Mouse (Mus musculus): ENCODE results near the gene Spc24. TPM values are rescaled to one million over a fixed set of nuclear protein-coding genes. Genes with fewer than 3 reads are reported as not detected.

Gene Spc24
- total and polyA plus RNA-seq, 3 experiments = 61.5 to 126 (median 116) TPM

DNA sequence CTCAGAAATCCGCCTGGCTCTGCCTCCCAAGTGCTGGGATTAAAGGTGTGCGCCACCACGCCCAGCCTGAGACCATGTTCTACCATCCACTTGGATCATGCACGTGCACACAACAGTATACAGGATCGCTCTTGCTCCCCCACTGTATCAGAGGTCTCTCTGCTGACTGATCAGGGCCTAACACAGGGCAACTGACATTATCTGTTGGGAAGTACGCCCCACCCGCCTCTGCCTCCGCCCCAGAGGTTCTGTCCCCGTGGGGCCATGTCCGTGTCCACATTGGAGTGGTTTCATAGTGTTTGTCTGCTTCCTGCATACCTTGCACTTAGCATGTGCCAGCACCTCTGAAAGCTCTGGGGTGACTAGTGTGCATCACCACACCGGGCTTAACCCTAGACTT lies 18.6 kb downstream of the Spc24 start:
- Histone ChIP-seq H3K36me3 (replicated peaks) (peaks cover 95% of the 10 kb centered on the region), H3K4me1 (ENCODE audit: insufficient read depth, low read depth, low read length) (peaks cover 46% of the 10 kb centered on the region), H3K9me3 (replicated peaks) (no peaks in the 10 kb centered on the region), H3K27me3 (ENCODE audit: insufficient read depth, low read length) (no peaks in the 10 kb centered on the region), H3K4me3 (ENCODE audit: low read depth, low read length) (no peak overlapping the region)
- DNase-seq (ENCODE audit: low spot score) (no peak), ATAC-seq (ENCODE audit: extremely low read depth, insufficient number of reproducible peaks, low FRiP score, poor library complexity, severe bottlenecking) (no peak)
- TF ChIP-seq TAL1 (conservative IDR thresholded peaks at IDR 0.05; ENCODE audit: low read depth, low read length) (no peak), GATA1 (IDR thresholded peaks at IDR 0.05; ENCODE audit: borderline replicate concordance, low read length) (no peak), CTCF (IDR thresholded peaks at IDR 0.05; ENCODE audit: low read depth, low read length) (no peak), GATA2 (IDR thresholded peaks at IDR 0.05; ENCODE audit: borderline replicate concordance, low read depth, low read length) (no peak), POLR2AphosphoS5 (IDR thresholded peaks at IDR 0.05; ENCODE audit: insufficient replicate concordance, low read depth, low read length) (no peak)

DNA sequence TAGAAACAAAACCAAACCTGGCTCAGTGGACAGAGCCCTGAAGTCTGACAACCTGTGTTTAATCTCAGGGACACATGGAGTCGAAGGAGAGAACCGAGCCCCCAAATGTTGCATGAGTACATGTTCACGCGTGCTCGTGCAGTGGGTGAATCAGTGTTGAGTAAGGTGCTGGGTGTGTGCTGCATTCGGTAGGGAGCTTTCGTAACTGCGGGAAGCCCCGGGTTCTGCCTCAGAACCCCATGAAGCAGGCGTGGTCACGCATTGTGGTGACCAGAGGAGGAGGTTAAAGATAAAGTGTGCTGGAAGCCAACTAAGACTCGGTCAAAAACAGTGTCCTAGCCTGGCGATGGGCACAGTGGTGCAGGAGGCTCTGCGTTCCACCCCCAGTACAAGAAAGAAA lies 19.7 kb downstream of the Spc24 start:
- Histone ChIP-seq H3K4me1 (ENCODE audit: insufficient read depth, low read depth, low read length) (peaks cover 39% of the 10 kb centered on the region), H3K36me3 (replicated peaks) (peaks cover 94% of the 10 kb centered on the region), H3K9me3 (replicated peaks) (no peaks in the 10 kb centered on the region), H3K4me3 (ENCODE audit: low read depth, low read length) (no peak overlapping the region), H3K27me3 (ENCODE audit: insufficient read depth, low read length) (no peaks in the 10 kb centered on the region)
- no peak for ATAC-seq (ENCODE audit: extremely low read depth, insufficient number of reproducible peaks, low FRiP score, poor library complexity, severe bottlenecking)
- TF ChIP-seq TAL1 (conservative IDR thresholded peaks at IDR 0.05; ENCODE audit: low read depth, low read length) = no peak
- no peak for TF ChIP-seq CTCF (IDR thresholded peaks at IDR 0.05; ENCODE audit: low read depth, low read length)
- no peak for TF ChIP-seq POLR2AphosphoS5 (IDR thresholded peaks at IDR 0.05; ENCODE audit: insufficient replicate concordance, low read depth, low read length)
- no peak for TF ChIP-seq GATA1 (IDR thresholded peaks at IDR 0.05; ENCODE audit: borderline replicate concordance, low read length)
- TF ChIP-seq GATA2 (IDR thresholded peaks at IDR 0.05; ENCODE audit: borderline replicate concordance, low read depth, low read length) = no peak
- no peak for DNase-seq (ENCODE audit: low spot score)

DNA sequence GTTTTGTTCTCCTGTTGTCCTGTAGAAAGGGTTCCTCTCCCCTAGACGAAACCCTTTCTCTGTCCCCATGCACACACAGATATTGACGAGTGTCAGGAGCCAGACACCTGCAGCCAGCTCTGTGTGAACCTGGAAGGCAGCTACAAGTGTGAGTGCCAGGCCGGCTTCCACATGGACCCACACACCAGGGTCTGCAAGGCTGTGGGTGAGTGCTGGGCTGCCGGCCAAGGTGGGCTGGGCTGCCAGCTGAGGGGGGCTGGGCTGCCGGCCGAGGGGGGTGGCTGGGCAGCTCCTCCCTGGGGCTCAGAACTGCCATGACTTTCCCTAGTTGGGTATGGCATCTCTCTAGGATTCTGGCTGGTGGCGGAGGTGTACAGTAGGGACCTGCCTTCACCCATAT lies 21.3 kb downstream of the Spc24 start:
- ATAC-seq (ENCODE audit: extremely low read depth, insufficient number of reproducible peaks, low FRiP score, poor library complexity, severe bottlenecking) (no peak), DNase-seq (ENCODE audit: low spot score) (no peak)
- H3K4me1 ChIP-seq (ENCODE audit: insufficient read depth, low read depth, low read length) = peaks cover 36% of the 10 kb centered on the region
- no peaks in the 10 kb centered on the region for H3K27me3 ChIP-seq (ENCODE audit: insufficient read depth, low read length)
- TF ChIP-seq GATA2 (IDR thresholded peaks at IDR 0.05; ENCODE audit: borderline replicate concordance, low read depth, low read length) = no peak
- no peak for TF ChIP-seq TAL1 (conservative IDR thresholded peaks at IDR 0.05; ENCODE audit: low read depth, low read length)
- no peak for TF ChIP-seq POLR2AphosphoS5 (IDR thresholded peaks at IDR 0.05; ENCODE audit: insufficient replicate concordance, low read depth, low read length)
- TF ChIP-seq CTCF (IDR thresholded peaks at IDR 0.05; ENCODE audit: low read depth, low read length) = no peak
- no peak for TF ChIP-seq GATA1 (IDR thresholded peaks at IDR 0.05; ENCODE audit: borderline replicate concordance, low read length)
- H3K4me3 ChIP-seq (ENCODE audit: low read depth, low read length) = no peak overlapping the region
- no peaks in the 10 kb centered on the region for H3K9me3 ChIP-seq (replicated peaks)
- H3K36me3 ChIP-seq (replicated peaks) = peaks cover 94% of the 10 kb centered on the region

DNA sequence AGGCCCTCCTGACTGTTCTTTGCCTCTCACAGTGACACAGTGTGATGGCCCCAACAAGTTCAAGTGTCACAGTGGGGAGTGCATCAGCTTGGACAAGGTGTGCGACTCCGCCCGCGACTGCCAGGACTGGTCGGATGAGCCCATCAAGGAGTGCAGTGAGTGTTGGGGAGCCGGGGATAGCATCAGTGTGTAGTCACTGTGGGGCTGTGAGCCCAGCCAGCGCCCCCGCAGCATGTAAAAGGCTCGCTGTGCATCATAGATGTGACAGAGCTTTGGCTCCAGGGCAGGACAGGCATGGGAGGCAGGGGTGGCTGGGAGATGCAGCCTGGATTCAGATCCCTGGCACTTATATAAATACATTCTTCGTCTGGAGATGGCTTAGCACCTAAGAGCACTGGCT lies 22.9 kb downstream of the Spc24 start:
- no peak for ATAC-seq (ENCODE audit: extremely low read depth, insufficient number of reproducible peaks, low FRiP score, poor library complexity, severe bottlenecking)
- H3K36me3 ChIP-seq (replicated peaks) = peaks cover 97% of the 10 kb centered on the region
- no peak overlapping the region for H3K4me3 ChIP-seq (ENCODE audit: low read depth, low read length)
- H3K27me3 ChIP-seq (ENCODE audit: insufficient read depth, low read length) = no peaks in the 10 kb centered on the region
- no peak for TF ChIP-seq CTCF (IDR thresholded peaks at IDR 0.05; ENCODE audit: low read depth, low read length)
- no peak for TF ChIP-seq GATA1 (IDR thresholded peaks at IDR 0.05; ENCODE audit: borderline replicate concordance, low read length)
- TF ChIP-seq TAL1 (conservative IDR thresholded peaks at IDR 0.05; ENCODE audit: low read depth, low read length) = no peak
- no peak for TF ChIP-seq POLR2AphosphoS5 (IDR thresholded peaks at IDR 0.05; ENCODE audit: insufficient replicate concordance, low read depth, low read length)
- no peak for TF ChIP-seq GATA2 (IDR thresholded peaks at IDR 0.05; ENCODE audit: borderline replicate concordance, low read depth, low read length)
- no peak for DNase-seq (ENCODE audit: low spot score)
- no peaks in the 10 kb centered on the region; the same call in 1 of the 2 replicates for H3K9me3 ChIP-seq (replicated peaks)
- peaks cover 35% of the 10 kb centered on the region for H3K4me1 ChIP-seq (ENCODE audit: insufficient read depth, low read depth, low read length)

DNA sequence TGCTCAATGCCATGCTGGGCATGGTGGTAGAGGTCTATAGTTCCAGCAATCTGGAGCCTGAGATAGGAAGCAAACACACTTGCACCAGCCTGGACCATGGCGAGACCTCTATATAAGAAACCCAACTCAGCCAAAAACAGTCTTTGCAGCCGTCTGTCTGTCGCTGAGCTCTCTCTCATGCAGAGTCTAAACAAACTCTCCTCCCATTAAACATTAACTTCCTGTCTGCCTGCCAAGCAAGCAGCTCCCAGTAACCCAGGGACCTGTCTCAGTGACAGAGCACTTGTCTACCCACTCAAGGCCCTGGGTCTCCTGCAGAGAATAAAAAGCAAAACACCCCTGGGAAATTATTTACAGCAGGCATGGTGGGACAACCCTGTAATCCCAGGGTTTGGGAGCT lies 23.5 kb downstream of the Spc24 start:
- Histone ChIP-seq H3K4me3 (ENCODE audit: low read depth, low read length) (no peak overlapping the region), H3K27me3 (ENCODE audit: insufficient read depth, low read length) (no peaks in the 10 kb centered on the region), H3K9me3 (replicated peaks) (no peaks in the 10 kb centered on the region; the same call in 1 of the 2 replicates), H3K4me1 (ENCODE audit: insufficient read depth, low read depth, low read length) (peaks cover 29% of the 10 kb centered on the region), H3K36me3 (replicated peaks) (peaks cover 97% of the 10 kb centered on the region)
- ATAC-seq (ENCODE audit: extremely low read depth, insufficient number of reproducible peaks, low FRiP score, poor library complexity, severe bottlenecking) (no peak), DNase-seq (ENCODE audit: low spot score) (no peak)
- TF ChIP-seq CTCF (IDR thresholded peaks at IDR 0.05; ENCODE audit: low read depth, low read length) = no peak
- TF ChIP-seq TAL1 (conservative IDR thresholded peaks at IDR 0.05; ENCODE audit: low read depth, low read length) = no peak
- no peak for TF ChIP-seq GATA2 (IDR thresholded peaks at IDR 0.05; ENCODE audit: borderline replicate concordance, low read depth, low read length)
- no peak for TF ChIP-seq GATA1 (IDR thresholded peaks at IDR 0.05; ENCODE audit: borderline replicate concordance, low read length)
- no peak for TF ChIP-seq POLR2AphosphoS5 (IDR thresholded peaks at IDR 0.05; ENCODE audit: insufficient replicate concordance, low read depth, low read length)

DNA sequence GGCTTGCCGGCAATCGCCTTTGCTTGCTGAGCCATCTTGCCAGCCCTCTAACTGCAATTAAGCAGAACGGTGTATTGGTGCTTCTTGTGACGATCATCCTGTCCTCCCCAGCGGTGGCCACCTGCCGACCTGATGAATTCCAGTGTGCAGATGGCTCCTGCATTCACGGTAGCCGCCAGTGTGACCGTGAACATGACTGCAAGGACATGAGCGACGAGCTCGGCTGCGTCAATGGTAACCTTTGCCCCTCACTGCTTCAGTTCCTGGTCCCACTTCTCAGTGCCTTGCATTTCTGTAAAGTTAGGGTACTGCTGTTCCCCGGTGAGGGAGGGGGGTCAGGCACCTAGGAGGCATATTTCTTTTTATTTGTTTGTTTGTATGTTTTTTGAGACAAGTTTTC lies 25.0 kb downstream of the Spc24 start:
- ATAC-seq (ENCODE audit: extremely low read depth, insufficient number of reproducible peaks, low FRiP score, poor library complexity, severe bottlenecking) (no peak), DNase-seq (ENCODE audit: low spot score) (no peak)
- Histone ChIP-seq H3K27me3 (ENCODE audit: insufficient read depth, low read length) (no peaks in the 10 kb centered on the region), H3K36me3 (replicated peaks) (peaks cover 99% of the 10 kb centered on the region), H3K4me3 (ENCODE audit: low read depth, low read length) (no peak overlapping the region), H3K9me3 (replicated peaks) (no peaks in the 10 kb centered on the region; the same call in 1 of the 2 replicates), H3K4me1 (ENCODE audit: insufficient read depth, low read depth, low read length) (peaks cover 29% of the 10 kb centered on the region)
- TF ChIP-seq POLR2AphosphoS5 (IDR thresholded peaks at IDR 0.05; ENCODE audit: insufficient replicate concordance, low read depth, low read length) = no peak

DNA sequence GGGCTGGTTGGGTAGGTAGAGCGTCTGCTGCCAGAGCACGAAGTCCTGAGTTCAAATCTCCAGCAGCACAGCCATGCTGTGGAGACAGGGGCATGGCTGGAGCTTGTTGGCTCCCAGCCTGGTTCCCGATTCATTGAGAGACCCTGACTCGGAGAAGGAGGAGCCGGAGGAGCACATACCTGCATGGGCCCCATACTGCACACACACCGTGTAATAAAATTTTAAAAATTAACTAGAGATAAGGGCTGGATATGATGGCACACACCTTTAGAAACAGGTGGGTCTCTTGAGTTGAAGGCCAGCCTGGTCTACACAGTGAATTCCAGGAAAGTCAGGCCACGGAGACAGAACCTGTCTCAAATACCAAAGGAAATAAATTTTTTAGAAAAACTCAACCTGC lies 26.1 kb downstream of the Spc24 start:
- no peak for ATAC-seq (ENCODE audit: extremely low read depth, insufficient number of reproducible peaks, low FRiP score, poor library complexity, severe bottlenecking)
- H3K36me3 ChIP-seq (replicated peaks) = peaks cover 97% of the 10 kb centered on the region
- DNase-seq (ENCODE audit: low spot score) = no peak
- no peak for TF ChIP-seq TAL1 (conservative IDR thresholded peaks at IDR 0.05; ENCODE audit: low read depth, low read length)
- TF ChIP-seq POLR2AphosphoS5 (IDR thresholded peaks at IDR 0.05; ENCODE audit: insufficient replicate concordance, low read depth, low read length) = no peak
- no peak for TF ChIP-seq CTCF (IDR thresholded peaks at IDR 0.05; ENCODE audit: low read depth, low read length)
- TF ChIP-seq GATA1 (IDR thresholded peaks at IDR 0.05; ENCODE audit: borderline replicate concordance, low read length) = no peak
- TF ChIP-seq GATA2 (IDR thresholded peaks at IDR 0.05; ENCODE audit: borderline replicate concordance, low read depth, low read length) = no peak
- H3K4me3 ChIP-seq (ENCODE audit: low read depth, low read length) = no peak overlapping the region
- H3K27me3 ChIP-seq (ENCODE audit: insufficient read depth, low read length) = no peaks in the 10 kb centered on the region
- no peaks in the 10 kb centered on the region; the same call in 1 of the 2 replicates for H3K9me3 ChIP-seq (replicated peaks)
- H3K4me1 ChIP-seq (ENCODE audit: insufficient read depth, low read depth, low read length) = peaks cover 28% of the 10 kb centered on the region
